Mouse (Mus musculus) liver, embryonic 14.5 days (tissue): ENCODE results near the gene Rbms3.

Experiments
- CTCF ChIP-seq: IDR thresholded peaks from 2 replicates; pipeline ENCODE4 v1.5.1; 2016; ENCODE audit warnings: antibody characterized with exemption, low read depth, control low read depth
- EP300 ChIP-seq: IDR thresholded peaks from 2 replicates; pipeline ENCODE4 v1.6.1; 2016; ENCODE audit warnings: antibody characterized with exemption, low read depth

DNA sequence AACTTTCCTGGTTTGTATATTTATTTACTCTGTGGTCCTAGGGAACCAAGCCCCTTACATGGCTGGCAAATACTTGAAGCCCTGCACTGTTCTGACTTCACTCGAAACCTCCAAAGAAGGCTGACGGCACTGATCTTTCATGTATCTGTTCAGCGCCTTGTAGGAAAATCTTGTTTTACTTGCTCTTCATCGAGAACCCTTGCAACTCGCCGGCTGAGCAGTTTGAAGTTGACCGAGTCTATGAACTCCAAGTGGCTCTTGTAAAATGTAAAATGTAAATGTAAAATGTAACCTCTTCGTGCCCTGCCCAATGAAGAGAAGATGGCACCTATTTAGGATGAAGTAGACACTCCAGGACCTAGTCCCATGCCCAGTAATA is 537.5 kb downstream of the Rbms3 start:
- TF ChIP-seq CTCF (no peak), EP300 (no peak)
